Mouse (Mus musculus): ENCODE measurements around the gene Poldip3.
"Not testable (repeated sequence)": the region's sequence is repeated elsewhere in the genome, so short reads cannot be mapped to it uniquely, and the experiment has no call there.

Gene Poldip3

GRCm38 (mm10) chr15:83164971-83165471 is 15.8 kb upstream of the Poldip3 start:
- peak; percentile 56 to 81 for DNase-seq

GRCm38 (mm10) chr15:83162818-83163485 is 13.8 kb upstream of the Poldip3 start:
- DNase-seq, result peak in 1 of 2 experiments; percentile 51

GRCm38 (mm10) chr15:83162001-83162400 is 12.8 kb upstream of the Poldip3 start:
- DNase-seq, result no peak

GRCm38 (mm10) chr15:83161062-83161748 is 12.0 kb upstream of the Poldip3 start:
- no peak for DNase-seq

GRCm38 (mm10) chr15:83160561-83160960 is 11.4 kb upstream of the Poldip3 start:
- peak in 1 of 2 experiments; percentile 31 for DNase-seq

GRCm38 (mm10) chr15:83159823-83160222 is 10.6 kb upstream of the Poldip3 start:
- DNase-seq, result no peak

GRCm38 (mm10) chr15:83158587-83159160 is 9.5 kb upstream of the Poldip3 start:
- DNase-seq, result no peak

- peak in 1 of 2 experiments; percentile 43 for DNase-seq
These were observed 8.5 kb upstream of the Poldip3 start for GRCm38 (mm10) chr15:83157667-83158064.

GRCm38 (mm10) chr15:83156929-83157666 is 7.9 kb upstream of the Poldip3 start:
- DNase-seq, result peak; percentile 68 to 72

- peak in 1 of 2 experiments; percentile 38 for DNase-seq
These were observed 6.7 kb upstream of the Poldip3 start for GRCm38 (mm10) chr15:83155672-83156419.

- DNase-seq, result no peak
These were observed 5.1 kb upstream of the Poldip3 start for GRCm38 (mm10) chr15:83154309-83154708.

GRCm38 (mm10) chr15:83150694-83151093 is 1.5 kb upstream of the Poldip3 start:
- no peak for DNase-seq

GRCm38 (mm10) chr15:83150073-83150442 is 874 bp upstream of the Poldip3 start:
- DNase-seq, result no peak

- DNase-seq, result peak in 1 of 2 experiments; percentile 89
These were observed 386 bp downstream of the Poldip3 start for GRCm38 (mm10) chr15:83148801-83149195.

GRCm38 (mm10) chr15:83148395-83148794 is 789 bp downstream of the Poldip3 start:
- DNase-seq, result no peak

- DNase-seq, result no peak
These were observed 3.6 kb downstream of the Poldip3 start for GRCm38 (mm10) chr15:83145541-83145940.

- no peak for DNase-seq
These were observed 6.3 kb downstream of the Poldip3 start for GRCm38 (mm10) chr15:83142861-83143260.

- no peak for DNase-seq
These were observed 13.5 kb downstream of the Poldip3 start for GRCm38 (mm10) chr15:83135654-83136053.

GRCm38 (mm10) chr15:83134671-83135070 is 14.5 kb downstream of the Poldip3 start:
- no peak for DNase-seq

- peak in 1 of 2 experiments; percentile 29 for DNase-seq
These were observed 19.5 kb downstream of the Poldip3 start for GRCm38 (mm10) chr15:83129530-83130231.

GRCm38 (mm10) chr15:83127037-83127436 is 22.1 kb downstream of the Poldip3 start:
- DNase-seq, result not testable (repeated sequence)

GRCm38 (mm10) chr15:83126582-83126981 is 22.6 kb downstream of the Poldip3 start:
- no peak for DNase-seq

Measured in kidney, postnatal 25 days (tissue).